Mouse (Mus musculus) kidney, adult 11 months (tissue): Measurements from ENCODE around the gene Sgk1.

Source experiments
- DNase-seq: peaks from one replicate; pipeline ENCODE4 v3.0.0; 2022

Sgk1 gene

GRCm38 (mm10) chr10:22007160-22007801 is 125.3 kb downstream of the Sgk1 start:
- no peak for DNase-seq

- DNase-seq, result peak; percentile 31
Observed at GRCm38 (mm10) chr10:22007802-22008172, 125.8 kb downstream of the Sgk1 start.

- DNase-seq, result peak; percentile 61
Observed at GRCm38 (mm10) chr10:22010088-22010818, 128.3 kb downstream of the Sgk1 start.

GRCm38 (mm10) chr10:22017469-22018159 is 135.6 kb downstream of the Sgk1 start:
- no peak for DNase-seq

GRCm38 (mm10) chr10:22018618-22019017 is 136.6 kb downstream of the Sgk1 start:
- no peak for DNase-seq

- no peak for DNase-seq
Observed at GRCm38 (mm10) chr10:22034303-22034702, 152.3 kb downstream of the Sgk1 start.

GRCm38 (mm10) chr10:22036256-22036655 is 154.3 kb downstream of the Sgk1 start:
- DNase-seq, result peak; percentile 27
